Mouse (Mus musculus) liver, embryonic 14.5 days (tissue): ENCODE data around the gene Klhdc7b.

Source experiments
- CTCF ChIP-seq: IDR thresholded peaks from 2 replicates; pipeline ENCODE4 v1.5.1; 2016; ENCODE audit warnings: antibody characterized with exemption, low read depth, control low read depth
- EP300 ChIP-seq: IDR thresholded peaks from 2 replicates; pipeline ENCODE4 v1.6.1; 2016; ENCODE audit warnings: antibody characterized with exemption, low read depth

DNA sequence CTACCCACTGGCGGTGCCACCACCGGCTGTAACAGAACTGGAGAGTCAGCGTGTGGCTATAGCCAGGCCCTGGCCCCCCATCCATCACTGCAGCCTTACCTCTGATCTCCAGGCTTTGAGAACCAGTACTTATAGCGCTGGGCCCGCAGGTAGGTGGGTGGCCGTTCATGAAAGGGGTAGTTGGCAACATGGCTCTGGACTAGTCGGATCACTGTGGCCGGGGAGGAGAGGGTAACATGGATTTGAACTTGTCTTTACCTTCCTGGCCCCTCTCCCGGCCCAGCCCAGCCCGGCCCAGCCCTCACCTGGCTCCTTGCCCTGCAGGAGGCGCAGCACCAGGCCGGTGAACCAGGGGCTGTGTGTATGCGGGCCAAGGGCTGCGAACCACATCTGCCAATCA lies 32.7 kb upstream of the Klhdc7b start:
- TF ChIP-seq CTCF (no peak), EP300 (no peak)
